Mouse (Mus musculus): ENCODE results near the gene Cbfb. TPM values are rescaled to one million over a fixed set of nuclear protein-coding genes. Genes with fewer than 3 reads are reported as not detected.

The Cbfb gene
- polyA plus RNA-seq, 1 experiment from 2014 or later, result 34.1 TPM

GRCm38 (mm10) chr8:105263244-105263912 is 92.9 kb downstream of the Cbfb start:
- Histone ChIP-seq H3K4me3 (replicated peaks; ENCODE audit: low read length) (0 out of 2 replicates have a peak overlapping the region, but pooled peaks have one; percentile 42), H3K36me3 (replicated peaks; ENCODE audit: control insufficient read depth, insufficient read depth) (no peaks in the 10 kb centered on the region), H3K4me2 (replicated peaks) (peak overlapping the region; percentile 76; the same call in 1 of the 2 replicates), H3K9me3 (ENCODE audit: control insufficient read depth, low read length) (no peaks in the 10 kb centered on the region), H3K27ac (no peak overlapping the region), H3K4me1 (replicated peaks; ENCODE audit: control insufficient read depth, insufficient read depth, low read length) (peaks cover 18% of the 10 kb centered on the region; the same call in 1 of the 2 replicates), H3K27me3 (ENCODE audit: control insufficient read depth, insufficient read depth, low read length) (peaks cover 92% of the 10 kb centered on the region), H3K9ac (0 out of 2 replicates have a peak overlapping the region, but pooled peaks have one; percentile 58)
- DNase-seq (ENCODE audit: low spot score), result no peak
- no peak for ATAC-seq (ENCODE audit: low FRiP score)
- 40% methylated on average over 16 of the region's 16 CpGs for WGBS

GRCm38 (mm10) chr8:105264024-105264982 is 93.8 kb downstream of the Cbfb start, which contains the start of the genes Tradd and Fbxl8:
Gene Tradd (minus strand): TSS chr8:105264609.
Gene Fbxl8 (plus strand): TSS chr8:105264648.
- Histone ChIP-seq H3K9me3 (ENCODE audit: control insufficient read depth, low read length) (no peaks in the 10 kb centered on the region), H3K4me1 (replicated peaks; ENCODE audit: control insufficient read depth, insufficient read depth, low read length) (peaks cover 13% of the 10 kb centered on the region), H3K4me3 (replicated peaks; ENCODE audit: low read length) (peak within 1 kb of the TSS; percentile 42), H3K36me3 (replicated peaks; ENCODE audit: control insufficient read depth, insufficient read depth) (no peaks in the 10 kb centered on the region), H3K9ac (peak within 1 kb of the TSS; percentile 58), H3K27ac (no peak within 1 kb of the TSS), H3K27me3 (ENCODE audit: control insufficient read depth, insufficient read depth, low read length) (peaks cover 87% of the 10 kb centered on the region), H3K4me2 (replicated peaks) (peak within 1 kb of the TSS; percentile 76)
- ATAC-seq (ENCODE audit: low FRiP score), result no peak
- WGBS, result 2% methylated on average over 53 of the region's 54 CpGs
- DNase-seq (ENCODE audit: low spot score), result no peak

GRCm38 (mm10) chr8:105265128-105265527 is 94.7 kb downstream of the Cbfb start:
- peaks cover 19% of the 10 kb centered on the region for H3K4me1 ChIP-seq (replicated peaks; ENCODE audit: control insufficient read depth, insufficient read depth, low read length)
- no peak overlapping the region for H3K9ac ChIP-seq
- ATAC-seq (ENCODE audit: low FRiP score) (no peak), DNase-seq (ENCODE audit: low spot score) (no peak)
- H3K36me3 ChIP-seq (replicated peaks; ENCODE audit: control insufficient read depth, insufficient read depth), result no peaks in the 10 kb centered on the region
- peak overlapping the region; percentile 76 for H3K4me2 ChIP-seq (replicated peaks)
- H3K9me3 ChIP-seq (ENCODE audit: control insufficient read depth, low read length), result no peaks in the 10 kb centered on the region
- H3K4me3 ChIP-seq (replicated peaks; ENCODE audit: low read length), result peak overlapping the region; percentile 42
- 14% methylated on average over 10 of the region's 10 CpGs for WGBS
- H3K27ac ChIP-seq, result no peak overlapping the region
- peaks cover 88% of the 10 kb centered on the region for H3K27me3 ChIP-seq (ENCODE audit: control insufficient read depth, insufficient read depth, low read length)

DNA sequence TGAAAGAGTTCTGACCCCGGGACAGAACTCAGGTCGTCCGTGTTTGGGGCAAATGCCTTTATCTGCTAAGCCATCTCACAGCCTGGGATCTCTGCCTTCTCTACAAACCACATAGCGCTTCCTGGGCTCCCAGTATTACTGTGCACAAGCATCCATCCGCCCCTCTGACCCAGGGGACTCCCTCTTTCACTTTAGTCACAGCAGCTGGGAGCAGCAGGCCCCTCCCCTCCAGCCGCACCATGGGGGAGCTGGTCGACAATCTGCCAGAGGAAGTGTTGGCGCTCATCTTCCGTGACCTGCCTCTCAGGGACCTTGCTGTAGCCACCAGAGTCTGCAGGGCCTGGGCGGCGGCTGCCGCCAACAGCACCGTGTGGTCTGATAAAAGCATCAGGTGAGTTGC is 96.3 kb downstream of the Cbfb start:
- peaks cover 25% of the 10 kb centered on the region for H3K4me1 ChIP-seq (replicated peaks; ENCODE audit: control insufficient read depth, insufficient read depth, low read length)
- no peaks in the 10 kb centered on the region for H3K36me3 ChIP-seq (replicated peaks; ENCODE audit: control insufficient read depth, insufficient read depth)
- no peak overlapping the region for H3K27ac ChIP-seq
- H3K4me3 ChIP-seq (replicated peaks; ENCODE audit: low read length), result no peak overlapping the region
- H3K4me2 ChIP-seq (replicated peaks), result no peak overlapping the region
- peaks cover 88% of the 10 kb centered on the region for H3K27me3 ChIP-seq (ENCODE audit: control insufficient read depth, insufficient read depth, low read length)
- DNase-seq (ENCODE audit: low spot score), result no peak
- no peaks in the 10 kb centered on the region for H3K9me3 ChIP-seq (ENCODE audit: control insufficient read depth, low read length)
- ATAC-seq (ENCODE audit: low FRiP score), result no peak
- no peak overlapping the region for H3K9ac ChIP-seq
- 11% methylated on average over 13 of the region's 13 CpGs for WGBS

Other genes with a start within 250 kb of the Cbfb start
- gene Ces2e, start 244.4 kb upstream of the Cbfb start, polyA plus RNA-seq (2014; fragmentation: Nextera tagmentation; extraction: Ambion mirVana), result not detected in 2 replicates
- gene Ces2f, start 223.3 kb upstream of the Cbfb start, polyA plus RNA-seq (2014; fragmentation: Nextera tagmentation; extraction: Ambion mirVana), result not detected in 2 replicates
- 0.07 TPM in 1 of 2 replicates, not detected in the other for gene Ces2g, start 209.0 kb upstream of the Cbfb start, polyA plus RNA-seq (2014; fragmentation: Nextera tagmentation; extraction: Ambion mirVana)
- gene Ces2h, start 169.8 kb upstream of the Cbfb start, polyA plus RNA-seq (2014; fragmentation: Nextera tagmentation; extraction: Ambion mirVana), result not detected in 2 replicates
- gene Ces3a, start 122.1 kb upstream of the Cbfb start, polyA plus RNA-seq (2014; fragmentation: Nextera tagmentation; extraction: Ambion mirVana), result not detected in 2 replicates
- not detected in 2 replicates for gene Ces3b, start 86.9 kb upstream of the Cbfb start, polyA plus RNA-seq (2014; fragmentation: Nextera tagmentation; extraction: Ambion mirVana)
- 0.08 TPM in 1 of 2 replicates, not detected in the other for gene Ces4a, start 38.9 kb upstream of the Cbfb start, polyA plus RNA-seq (2014; fragmentation: Nextera tagmentation; extraction: Ambion mirVana)
- gene D230025D16Rik, start 54.5 kb downstream of the Cbfb start, polyA plus RNA-seq (2014; fragmentation: Nextera tagmentation; extraction: Ambion mirVana), result 33.1 and 38.1 TPM in 2 replicates
- 8.7 and 11.5 TPM in 2 replicates for gene B3gnt9, start 84.5 kb downstream of the Cbfb start, polyA plus RNA-seq (2014; fragmentation: Nextera tagmentation; extraction: Ambion mirVana)
- 15.2 and 17.4 TPM in 2 replicates for gene Tradd, start 93.9 kb downstream of the Cbfb start, polyA plus RNA-seq (2014; fragmentation: Nextera tagmentation; extraction: Ambion mirVana)
- gene Fbxl8, start 94.0 kb downstream of the Cbfb start, polyA plus RNA-seq (2014; fragmentation: Nextera tagmentation; extraction: Ambion mirVana), result 1.2 and 2.0 TPM in 2 replicates
- gene Hsf4, start 99.1 kb downstream of the Cbfb start, polyA plus RNA-seq (2014; fragmentation: Nextera tagmentation; extraction: Ambion mirVana), result 0.63 and 0.79 TPM in 2 replicates
- 4.0 and 4.3 TPM in 2 replicates for gene Nol3, start 105.5 kb downstream of the Cbfb start, polyA plus RNA-seq (2014; fragmentation: Nextera tagmentation; extraction: Ambion mirVana)
- 101 and 120 TPM in 2 replicates for gene 4931428F04Rik, start 119.2 kb downstream of the Cbfb start, polyA plus RNA-seq (2014; fragmentation: Nextera tagmentation; extraction: Ambion mirVana)
- 9.5 and 12.2 TPM in 2 replicates for gene Exoc3l, start 125.4 kb downstream of the Cbfb start, polyA plus RNA-seq (2014; fragmentation: Nextera tagmentation; extraction: Ambion mirVana)
- gene E2f4, start 127.0 kb downstream of the Cbfb start, polyA plus RNA-seq (2014; fragmentation: Nextera tagmentation; extraction: Ambion mirVana), result 43.5 and 48.2 TPM in 2 replicates
- 1.1 and 1.6 TPM in 2 replicates for gene Elmo3, start 134.9 kb downstream of the Cbfb start, polyA plus RNA-seq (2014; fragmentation: Nextera tagmentation; extraction: Ambion mirVana)
- gene Lrrc29, start 155.6 kb downstream of the Cbfb start, polyA plus RNA-seq (2014; fragmentation: Nextera tagmentation; extraction: Ambion mirVana), result 0.46 and 0.92 TPM in 2 replicates
- 141 and 147 TPM in 2 replicates for gene Tmem208, start 155.7 kb downstream of the Cbfb start, polyA plus RNA-seq (2014; fragmentation: Nextera tagmentation; extraction: Ambion mirVana)
- 0.58 and 0.70 TPM in 2 replicates for gene Fhod1, start 177.3 kb downstream of the Cbfb start, polyA plus RNA-seq (2014; fragmentation: Nextera tagmentation; extraction: Ambion mirVana)
- 11.4 and 12.1 TPM in 2 replicates for gene Slc9a5, start 178.2 kb downstream of the Cbfb start, polyA plus RNA-seq (2014; fragmentation: Nextera tagmentation; extraction: Ambion mirVana)
- gene Plekhg4, start 202.6 kb downstream of the Cbfb start, polyA plus RNA-seq (2014; fragmentation: Nextera tagmentation; extraction: Ambion mirVana), result 1.8 and 2.6 TPM in 2 replicates
- 0.10 TPM in 1 of 2 replicates, not detected in the other for gene Kctd19, start 242.8 kb downstream of the Cbfb start, polyA plus RNA-seq (2014; fragmentation: Nextera tagmentation; extraction: Ambion mirVana)
- gene Lrrc36, start 242.9 kb downstream of the Cbfb start, polyA plus RNA-seq (2014; fragmentation: Nextera tagmentation; extraction: Ambion mirVana), result 0.44 and 0.78 TPM in 2 replicates

Data from hindbrain, embryonic 14.5 days (tissue).